ENCODE assay signal across 26 mouse cellular contexts in the genomic region with DNA sequence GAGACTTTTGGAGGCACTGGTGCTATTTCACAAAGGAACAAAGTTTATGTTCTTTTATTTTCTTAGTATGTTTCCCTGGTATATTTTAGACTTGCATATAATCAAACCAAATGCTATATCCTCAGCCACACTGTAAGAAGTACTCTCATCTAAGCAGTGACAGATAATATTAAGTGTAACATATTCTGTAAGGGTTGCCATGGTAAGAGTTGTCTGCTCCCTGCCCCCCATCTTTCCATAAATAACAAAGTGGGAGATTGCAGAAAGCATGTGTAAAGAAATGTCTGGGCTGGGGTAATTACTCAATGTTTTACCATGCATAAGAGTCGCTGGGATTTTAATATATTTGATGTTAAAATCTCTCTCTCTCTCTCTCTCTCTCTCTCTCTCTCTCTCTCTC.
A peak's percentile ranks its signal among the peaks of the same experiment; 100 is the strongest.
DNase-seq lines count a peak whose midpoint lies in the region; ATAC-seq and TF ChIP-seq lines count a peak whose summit lies in the region.
"Had no signal": no experiment of that assay in that cellular context is flagged by ENCODE, and none has a peak within 500 bp of the region (broad histone marks: within the 10 kb centered on the region; RNA-seq: fewer than 3 reads in every experiment).

No protein-coding gene starts in this region.

- H3K9ac ChIP-seq in forebrain, embryonic 13.5 days: no peak overlapping the region
- H3K9ac ChIP-seq in forebrain, embryonic 12.5 days: no peak overlapping the region
- no peak overlapping the region for H3K9ac ChIP-seq in lung, embryonic 14.5 days
- no peak overlapping the region for H3K9ac ChIP-seq in lung, postnatal 0 days (replicated peaks; ENCODE audit: low read depth)
- H3K9ac ChIP-seq in forebrain, embryonic 16.5 days (replicated peaks; ENCODE audit: low read depth, low read length): no peak overlapping the region
- H3K9ac ChIP-seq: embryonic facial prominence, embryonic 13.5 days; hindbrain, embryonic 12.5 days; hindbrain, embryonic 15.5 days had no signal

- H3K4me1 ChIP-seq in forebrain, embryonic 13.5 days: no peaks in the 10 kb centered on the region
- no peaks in the 10 kb centered on the region for H3K4me1 ChIP-seq in forebrain, embryonic 12.5 days
- H3K4me1 ChIP-seq in lung, embryonic 14.5 days (ENCODE audit: insufficient read depth): no peaks in the 10 kb centered on the region
- no peaks in the 10 kb centered on the region for H3K4me1 ChIP-seq in lung, postnatal 0 days (ENCODE audit: insufficient read depth, low read depth, low read length)
- H3K4me1 ChIP-seq in forebrain, embryonic 16.5 days (replicated peaks; ENCODE audit: control insufficient read depth, insufficient read depth, low read length): no peaks in the 10 kb centered on the region
- H3K4me1 ChIP-seq: embryonic facial prominence, embryonic 10.5 days; embryonic facial prominence, embryonic 13.5 days; hindbrain, embryonic 12.5 days; hindbrain, embryonic 15.5 days had no signal

- H3K4me2 ChIP-seq in forebrain, embryonic 13.5 days: no peak overlapping the region
- no peak overlapping the region for H3K4me2 ChIP-seq in forebrain, embryonic 12.5 days
- no peak overlapping the region for H3K4me2 ChIP-seq in lung, embryonic 14.5 days
- H3K4me2 ChIP-seq in lung, postnatal 0 days (replicated peaks; ENCODE audit: low read depth, low read length): no peak overlapping the region
- H3K4me2 ChIP-seq in forebrain, embryonic 16.5 days (ENCODE audit: low read length): no peak overlapping the region
- H3K4me2 ChIP-seq: embryonic facial prominence, embryonic 13.5 days; heart, embryonic 11.5 days; hindbrain, embryonic 12.5 days; hindbrain, embryonic 15.5 days had no signal

- no peak for TF ChIP-seq EP300 in lung, postnatal 0 days (IDR thresholded peaks at IDR 0.05)

- no peak overlapping the region for H3K4me3 ChIP-seq in forebrain, embryonic 13.5 days
- H3K4me3 ChIP-seq in forebrain, embryonic 12.5 days (replicated peaks): no peak overlapping the region
- H3K4me3 ChIP-seq in lung, embryonic 14.5 days (ENCODE audit: low read depth, low read length): no peak overlapping the region
- no peak overlapping the region for H3K4me3 ChIP-seq in lung, postnatal 0 days (ENCODE audit: low read depth, low read length)
- no peak overlapping the region for H3K4me3 ChIP-seq in forebrain, embryonic 16.5 days (replicated peaks; ENCODE audit: low read length)
- H3K4me3 ChIP-seq: embryonic facial prominence, embryonic 10.5 days; embryonic facial prominence, embryonic 13.5 days; erythroblast, embryonic 14.5 days; gastrocnemius, adult 2 months; hindbrain, embryonic 12.5 days; hindbrain, embryonic 15.5 days had no signal

- no peak overlapping the region for H3K27ac ChIP-seq in forebrain, embryonic 13.5 days
- H3K27ac ChIP-seq in forebrain, embryonic 12.5 days: no peak overlapping the region
- H3K27ac ChIP-seq in lung, embryonic 14.5 days (ENCODE audit: low read depth): no peak overlapping the region
- H3K27ac ChIP-seq in lung, postnatal 0 days (ENCODE audit: low read length): no peak overlapping the region
- no peak overlapping the region for H3K27ac ChIP-seq in forebrain, embryonic 16.5 days (ENCODE audit: low read length)
- H3K27ac ChIP-seq: embryonic facial prominence, embryonic 10.5 days; embryonic facial prominence, embryonic 13.5 days; gastrocnemius, adult 2 months; hindbrain, embryonic 12.5 days; hindbrain, embryonic 15.5 days had no signal

- ATAC-seq in forebrain, embryonic 13.5 days: peak; percentile 59; the same call in 1 of the 2 replicates
- no peak for ATAC-seq in forebrain, embryonic 12.5 days (ENCODE audit: low FRiP score)
- peak; percentile 38; the same call in 1 of the 2 replicates for ATAC-seq in lung, embryonic 14.5 days (ENCODE audit: insufficient read depth)
- ATAC-seq in lung, postnatal 0 days: no peak
- peak; percentile 72 for ATAC-seq in forebrain, embryonic 16.5 days
- ATAC-seq: intestine, postnatal 0 days; Patski had no signal

- WGBS in forebrain, embryonic 13.5 days: 74% methylated on average over 1 of the region's 1 CpGs
- 50% methylated on average over 1 of the region's 1 CpGs for WGBS in forebrain, embryonic 12.5 days
- WGBS in lung, embryonic 14.5 days: 17% methylated on average over 1 of the region's 1 CpGs
- WGBS in lung, postnatal 0 days: 23% methylated on average over 1 of the region's 1 CpGs
- WGBS in forebrain, embryonic 16.5 days: 52% methylated on average over 1 of the region's 1 CpGs

- DNase-seq in lung, embryonic 14.5 days: peak; percentile 32
- no peak for DNase-seq in lung, postnatal 0 days (ENCODE audit: low spot score)
- DNase-seq in B cell, adult 2 months: no peak
- DNase-seq: adrenal gland, postnatal 10 days; adrenal gland, postnatal 36 days; cerebellum, adult 11-12 months; cerebellum, adult 8-10 months; cerebellum, postnatal 10 days; cerebellum, postnatal 36 days; embryo, embryonic 11 days; gastrocnemius, adult 2 months; gastrocnemius, postnatal 14 days; heart, adult 11 months had no signal

- H3K27me3 ChIP-seq in forebrain, embryonic 13.5 days: no peaks in the 10 kb centered on the region
- no peaks in the 10 kb centered on the region for H3K27me3 ChIP-seq in forebrain, embryonic 12.5 days
- H3K27me3 ChIP-seq in lung, embryonic 14.5 days (ENCODE audit: insufficient read depth, low read length): no peaks in the 10 kb centered on the region
- H3K27me3 ChIP-seq in lung, postnatal 0 days (replicated peaks; ENCODE audit: insufficient read depth, low read length): no peaks in the 10 kb centered on the region
- H3K27me3 ChIP-seq in forebrain, embryonic 16.5 days (replicated peaks; ENCODE audit: control insufficient read depth, insufficient read depth, low read length): no peaks in the 10 kb centered on the region
- H3K27me3 ChIP-seq: CH12.LX; embryonic facial prominence, embryonic 13.5 days; hindbrain, embryonic 12.5 days; hindbrain, embryonic 15.5 days; Patski had no signal

- H3K9me3 ChIP-seq in forebrain, embryonic 13.5 days (replicated peaks): no peaks in the 10 kb centered on the region
- no peaks in the 10 kb centered on the region for H3K9me3 ChIP-seq in forebrain, embryonic 12.5 days
- no peaks in the 10 kb centered on the region for H3K9me3 ChIP-seq in lung, embryonic 14.5 days (ENCODE audit: low read depth, low read length)
- H3K9me3 ChIP-seq in lung, postnatal 0 days (ENCODE audit: low read length): no peaks in the 10 kb centered on the region
- H3K9me3 ChIP-seq in forebrain, embryonic 16.5 days (ENCODE audit: control insufficient read depth, low read length): no peaks in the 10 kb centered on the region
- H3K9me3 ChIP-seq: embryonic facial prominence, embryonic 10.5 days; embryonic facial prominence, embryonic 13.5 days; G1E; hindbrain, embryonic 12.5 days; hindbrain, embryonic 15.5 days had no signal

- no peak for TF ChIP-seq CTCF in lung, embryonic 14.5 days (IDR thresholded peaks at IDR 0.05; ENCODE audit: low read depth)
- TF ChIP-seq CTCF in lung, postnatal 0 days (IDR thresholded peaks at IDR 0.05): no peak

- H3K36me3 ChIP-seq in forebrain, embryonic 13.5 days (ENCODE audit: poor library complexity, severe bottlenecking): no peaks in the 10 kb centered on the region
- no peaks in the 10 kb centered on the region for H3K36me3 ChIP-seq in forebrain, embryonic 12.5 days (replicated peaks)
- H3K36me3 ChIP-seq in lung, embryonic 14.5 days (ENCODE audit: insufficient read depth): no peaks in the 10 kb centered on the region
- H3K36me3 ChIP-seq in lung, postnatal 0 days (ENCODE audit: insufficient read depth, low read length): no peaks in the 10 kb centered on the region
- H3K36me3 ChIP-seq in forebrain, embryonic 16.5 days (ENCODE audit: control insufficient read depth, insufficient read depth): no peaks in the 10 kb centered on the region
- H3K36me3 ChIP-seq: embryonic facial prominence, embryonic 10.5 days; embryonic facial prominence, embryonic 13.5 days; G1E; hindbrain, embryonic 12.5 days; hindbrain, embryonic 15.5 days had no signal

Comparison
In these comparisons a context has a peak if more than half of its experiments do, and no peak if none do; other contexts are left out.
1. ATAC-seq: peak in forebrain, embryonic 13.5 days (single experiment), lung, embryonic 14.5 days (single experiment) and forebrain, embryonic 16.5 days (single experiment); none in forebrain, embryonic 12.5 days (single experiment) and lung, postnatal 0 days (single experiment).